Comparison of ENCODE assay signal across 29 mouse cellular contexts in the genomic region with DNA sequence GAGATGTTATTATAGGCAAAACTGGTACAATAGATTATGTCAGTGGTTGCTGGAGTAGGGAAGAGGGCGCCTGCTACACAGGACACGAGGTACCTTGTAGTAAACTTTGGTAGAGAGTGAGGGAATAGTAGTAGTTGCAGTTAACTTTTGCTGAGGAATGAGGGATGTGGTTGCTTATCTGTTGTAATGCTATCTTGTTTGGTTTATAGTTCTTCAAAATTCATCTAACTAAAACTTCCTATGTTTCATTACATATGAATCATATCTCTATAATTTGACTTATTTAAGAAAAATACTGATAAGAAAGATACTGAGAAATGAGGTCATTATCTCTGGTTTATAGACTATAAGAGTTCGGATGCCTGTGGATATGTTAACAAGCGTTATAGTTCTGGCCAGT.
"Had no signal": no experiment of that assay in that cellular context is flagged by ENCODE, and none has a peak within 500 bp of the region (broad histone marks: within the 10 kb centered on the region; RNA-seq: fewer than 3 reads in every experiment).

No protein-coding gene starts in this region.

- H3K36me3 ChIP-seq: midbrain, embryonic 15.5 days had no signal

- DNase-seq: left cerebral cortex, postnatal 4 days; liver; liver, embryonic 13.5 days; liver, postnatal 0 days; lung, adult 18-20 months; lung, adult 2 months; lung, embryonic 14.5 days; lung, postnatal 10 days; lung, postnatal 36 days; lung, postnatal 4 days; midbrain, embryonic 14.5 days had no signal

- H3K27me3 ChIP-seq: limb, embryonic 12.5 days; limb, embryonic 13.5 days; limb, embryonic 15.5 days; liver, embryonic 12.5 days; liver, embryonic 13.5 days; liver, embryonic 15.5 days; lung, embryonic 15.5 days; megakaryocyte, embryonic 14.5 days; midbrain, embryonic 12.5 days; midbrain, embryonic 13.5 days; midbrain, embryonic 15.5 days; neural tube, embryonic 12.5 days had no signal

- H3K9me3 ChIP-seq: limb, embryonic 10.5 days; limb, embryonic 12.5 days; limb, embryonic 13.5 days; limb, embryonic 15.5 days; liver, embryonic 12.5 days; liver, embryonic 13.5 days; liver, embryonic 15.5 days; lung, embryonic 15.5 days; megakaryocyte, embryonic 14.5 days; midbrain, embryonic 10.5 days; midbrain, embryonic 12.5 days; midbrain, embryonic 13.5 days; midbrain, embryonic 15.5 days; neural tube, embryonic 12.5 days had no signal

- H3K4me2 ChIP-seq: limb, embryonic 12.5 days; limb, embryonic 13.5 days; limb, embryonic 15.5 days; liver, embryonic 11.5 days; liver, embryonic 12.5 days; liver, embryonic 13.5 days; liver, embryonic 15.5 days; lung, embryonic 14.5 days; lung, embryonic 15.5 days; midbrain, embryonic 11.5 days; midbrain, embryonic 12.5 days; midbrain, embryonic 13.5 days; midbrain, embryonic 15.5 days; neural tube, embryonic 12.5 days had no signal

- H3K27ac ChIP-seq: limb, embryonic 10.5 days; limb, embryonic 12.5 days; limb, embryonic 13.5 days; limb, embryonic 15.5 days; liver, embryonic 12.5 days; liver, embryonic 13.5 days; liver, embryonic 14.5 days; liver, embryonic 15.5 days; lung, embryonic 15.5 days; macrophage; midbrain, embryonic 10.5 days; midbrain, embryonic 12.5 days; midbrain, embryonic 13.5 days; midbrain, embryonic 15.5 days; neural tube, embryonic 12.5 days had no signal

- H3K9ac ChIP-seq: limb, embryonic 12.5 days; limb, embryonic 13.5 days; limb, embryonic 15.5 days; liver, embryonic 12.5 days; liver, embryonic 13.5 days; liver, embryonic 14.5 days; liver, embryonic 15.5 days; liver, postnatal 0 days; lung, embryonic 14.5 days; lung, embryonic 15.5 days; midbrain, embryonic 12.5 days; midbrain, embryonic 13.5 days; midbrain, embryonic 15.5 days; neural tube, embryonic 12.5 days had no signal

- H3K4me1 ChIP-seq: limb, embryonic 10.5 days; limb, embryonic 12.5 days; limb, embryonic 13.5 days; limb, embryonic 15.5 days; liver, embryonic 12.5 days; liver, embryonic 13.5 days; liver, embryonic 15.5 days; lung, embryonic 15.5 days; midbrain, embryonic 10.5 days; midbrain, embryonic 12.5 days; midbrain, embryonic 13.5 days; midbrain, embryonic 15.5 days; neural tube, embryonic 12.5 days had no signal

- H3K4me3 ChIP-seq: limb, embryonic 10.5 days; limb, embryonic 12.5 days; limb, embryonic 13.5 days; limb, embryonic 15.5 days; liver, embryonic 12.5 days; liver, embryonic 13.5 days; liver, embryonic 15.5 days; lung, embryonic 15.5 days; megakaryocyte, embryonic 14.5 days; midbrain, embryonic 10.5 days; midbrain, embryonic 12.5 days; midbrain, embryonic 13.5 days; midbrain, embryonic 15.5 days; myocyte; neural tube, embryonic 12.5 days had no signal
